Mouse (Mus musculus) midbrain, postnatal 0 days (tissue): ENCODE results near the gene Cfap73. TPM values are rescaled to one million over a fixed set of nuclear protein-coding genes. Genes with fewer than 3 reads are reported as not detected.

Experiments used
- ATAC-seq: fragments of 200-750 bp; cut with Nextera tagmentation; 2 replicates; pipeline ENCODE4 v1.8.0; 2017; ENCODE audit warnings: moderate number of reproducible peaks, mild to moderate bottlenecking, moderate TSS enrichment, moderate library complexity; ENCODE audit not compliant: low FRiP score
- DNase-seq: peaks from one replicate; pipeline ENCODE4 v3.0.0-alpha.2; 2015; ENCODE audit warnings: low spot score
- H3K27ac ChIP-seq: fragments of 300-500 bp; sonication (generic); 2 replicates; pipeline ENCODE4 v1.5.1; 2014; ENCODE audit warnings: low read depth, mild to moderate bottlenecking, low read length, mixed read lengths
- H3K27me3 ChIP-seq: fragments of 300-500 bp; sonication (generic); 2 replicates; pipeline ENCODE4 v1.6.1; 2014; ENCODE audit warnings: low read length, control low read depth, mixed read lengths; ENCODE audit not compliant: insufficient read depth
- H3K36me3 ChIP-seq: fragments of 300-500 bp; sonication (generic); 2 replicates; pipeline ENCODE4 v1.6.1; 2014; ENCODE audit warnings: low read length, control low read depth, mixed read lengths; ENCODE audit not compliant: insufficient read depth
- H3K4me1 ChIP-seq: fragments of 300-500 bp; sonication (generic); 2 replicates; pipeline ENCODE4 v1.6.1; 2014; ENCODE audit warnings: mild to moderate bottlenecking, control low read depth, antibody characterized with exemption, low read length, mixed read lengths; ENCODE audit not compliant: insufficient read depth
- H3K4me2 ChIP-seq: fragments of 300-500 bp; sonication (generic); 2 replicates; pipeline ENCODE4 v1.6.1; 2014; ENCODE audit warnings: low read depth, mild to moderate bottlenecking, low read length, mixed read lengths; ENCODE audit not compliant: poor library complexity, severe bottlenecking
- H3K4me3 ChIP-seq: fragments of 300-500 bp; sonication (generic); 2 replicates; pipeline ENCODE4 v1.5.1; 2014; ENCODE audit warnings: low read depth, mild to moderate bottlenecking, low read length, moderate library complexity
- H3K9ac ChIP-seq: fragments of 300-500 bp; sonication (generic); replicated peaks from 2 replicates; pipeline ENCODE4 v1.6.1; 2014; ENCODE audit warnings: mild to moderate bottlenecking, low read length, moderate library complexity, mixed read lengths; ENCODE audit not compliant: poor library complexity, severe bottlenecking
- H3K9me3 ChIP-seq: fragments of 300-500 bp; sonication (generic); 2 replicates; pipeline ENCODE4 v1.6.1; 2016; ENCODE audit warnings: low read length, control low read depth
- CTCF ChIP-seq: IDR thresholded peaks from 2 replicates; pipeline ENCODE4 v1.5.1; 2016; ENCODE audit warnings: antibody characterized with exemption, mild to moderate bottlenecking
- WGBS: fragments of 180-500 bp; shearing (Covaris S2); extraction: QIAGEN DNeasy Blood & Tissue Kit; methylation state at CpG from one replicate; pipeline ENCODE4 v1.1.7; 2014; 5-methylcytosine and 5-hydroxymethylcytosine counted together
- polyA plus RNA-seq: library from polyadenylated mRNA; unstranded; fragments of >200 nt; fragmentation: Nextera tagmentation; extraction: Ambion mirVana; gene quantifications from 2 replicates; pipeline ENCODE4 v1.2.1, GENCODE M21; 2015
- total RNA-seq: library from RNA; depleted of rRNA; stranded (reverse); fragments of >200 nt; gene quantifications from 2 replicates; pipeline ENCODE4 v1.2.3, GENCODE M21; 2014

The Cfap73 gene
- total and polyA plus RNA-seq, 2 experiments from 2014 or later: 0.60 to 0.62 TPM

DNA sequence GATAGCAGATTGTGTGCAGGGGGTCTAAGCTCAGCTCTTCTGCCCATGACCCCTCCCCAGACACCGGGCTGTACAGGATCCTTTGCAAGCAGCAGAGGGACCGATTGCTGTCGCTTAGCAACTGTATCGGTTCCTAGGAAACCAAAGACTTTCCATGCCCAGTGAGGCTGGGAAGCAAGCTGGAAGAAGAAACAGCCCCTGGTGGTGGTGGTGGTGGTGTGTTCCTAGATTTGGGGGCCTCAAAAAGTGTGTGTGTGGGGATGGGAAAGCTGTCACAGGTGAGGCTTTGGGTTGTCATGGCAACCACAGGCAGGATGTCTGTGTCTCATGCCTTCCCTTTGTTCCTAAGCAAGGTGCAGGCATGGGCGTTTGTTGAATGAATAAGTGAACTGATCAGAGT lies 26.8 kb upstream of the Cfap73 start:
- H3K4me2 ChIP-seq: no peak overlapping the region
- H3K9ac ChIP-seq: peak overlapping the region; percentile 33; the same call in 1 of the 2 replicates
- ATAC-seq (peak; percentile 82), DNase-seq (peak; percentile 84)
- peak overlapping the region; percentile 91 for H3K27ac ChIP-seq
- H3K9me3 ChIP-seq: no peaks in the 10 kb centered on the region
- TF ChIP-seq CTCF: peak; percentile 77
- WGBS: 8% methylated on average over 5 of the region's 5 CpGs
- H3K36me3 ChIP-seq: no peaks in the 10 kb centered on the region
- no peaks in the 10 kb centered on the region for H3K27me3 ChIP-seq
- no peak overlapping the region for H3K4me3 ChIP-seq
- peaks cover 6% of the 10 kb centered on the region; the same call in 1 of the 2 replicates for H3K4me1 ChIP-seq

DNA sequence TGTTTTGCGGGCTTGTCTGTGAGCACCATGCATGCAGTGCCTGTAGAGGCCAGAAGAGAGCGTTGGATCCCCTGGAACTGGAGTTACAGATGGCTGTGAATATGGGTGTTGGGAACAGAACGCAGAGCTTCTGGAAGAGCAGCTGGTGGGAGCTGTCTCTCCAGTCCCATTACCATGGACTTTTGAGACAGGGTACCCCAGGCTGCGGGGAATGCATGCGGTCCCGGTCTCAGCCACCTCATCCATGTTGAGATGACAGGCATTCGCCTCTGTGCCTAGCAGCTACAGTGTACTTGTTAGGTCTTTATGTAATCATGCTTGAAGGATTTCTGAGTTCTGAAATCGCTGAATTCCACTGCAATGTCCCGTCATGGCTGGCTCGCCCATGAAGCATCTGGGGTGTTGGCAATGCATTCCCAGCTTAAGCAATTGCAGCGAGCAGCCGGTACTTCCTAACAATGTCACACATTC lies 22.3 kb upstream of the Cfap73 start:
- Histone ChIP-seq H3K4me1 (peaks cover 3% of the 10 kb centered on the region; the same call in 1 of the 2 replicates), H3K4me2 (no peak overlapping the region), H3K27me3 (no peaks in the 10 kb centered on the region), H3K9ac (no peak overlapping the region), H3K36me3 (no peaks in the 10 kb centered on the region), H3K9me3 (no peaks in the 10 kb centered on the region), H3K27ac (no peak overlapping the region), H3K4me3 (no peak overlapping the region)
- 85% methylated on average over 12 of the region's 12 CpGs for WGBS
- peak; percentile 24 for TF ChIP-seq CTCF
- ATAC-seq (no peak), DNase-seq (no peak)

DNA sequence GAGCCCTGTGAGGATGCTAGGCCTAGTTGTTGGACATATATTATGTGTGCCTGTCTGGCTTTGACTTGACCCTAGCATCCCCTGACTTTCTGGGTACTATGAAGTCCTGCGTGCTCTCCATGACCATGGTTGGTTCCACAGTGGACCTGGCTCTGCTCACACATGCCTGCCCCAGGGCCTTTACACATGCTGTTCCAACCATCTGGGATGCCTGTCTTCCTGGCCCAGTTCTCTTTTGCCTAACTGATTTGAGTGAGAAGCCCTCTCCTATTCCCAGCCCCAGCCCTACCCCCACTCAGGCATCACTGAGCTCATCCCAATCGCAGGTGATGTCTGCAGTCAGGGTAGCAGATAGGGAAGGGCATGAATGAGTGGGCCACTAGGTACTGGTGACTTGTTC lies 19.8 kb upstream of the Cfap73 start:
- WGBS: 91% methylated on average over 2 of the region's 2 CpGs

DNA sequence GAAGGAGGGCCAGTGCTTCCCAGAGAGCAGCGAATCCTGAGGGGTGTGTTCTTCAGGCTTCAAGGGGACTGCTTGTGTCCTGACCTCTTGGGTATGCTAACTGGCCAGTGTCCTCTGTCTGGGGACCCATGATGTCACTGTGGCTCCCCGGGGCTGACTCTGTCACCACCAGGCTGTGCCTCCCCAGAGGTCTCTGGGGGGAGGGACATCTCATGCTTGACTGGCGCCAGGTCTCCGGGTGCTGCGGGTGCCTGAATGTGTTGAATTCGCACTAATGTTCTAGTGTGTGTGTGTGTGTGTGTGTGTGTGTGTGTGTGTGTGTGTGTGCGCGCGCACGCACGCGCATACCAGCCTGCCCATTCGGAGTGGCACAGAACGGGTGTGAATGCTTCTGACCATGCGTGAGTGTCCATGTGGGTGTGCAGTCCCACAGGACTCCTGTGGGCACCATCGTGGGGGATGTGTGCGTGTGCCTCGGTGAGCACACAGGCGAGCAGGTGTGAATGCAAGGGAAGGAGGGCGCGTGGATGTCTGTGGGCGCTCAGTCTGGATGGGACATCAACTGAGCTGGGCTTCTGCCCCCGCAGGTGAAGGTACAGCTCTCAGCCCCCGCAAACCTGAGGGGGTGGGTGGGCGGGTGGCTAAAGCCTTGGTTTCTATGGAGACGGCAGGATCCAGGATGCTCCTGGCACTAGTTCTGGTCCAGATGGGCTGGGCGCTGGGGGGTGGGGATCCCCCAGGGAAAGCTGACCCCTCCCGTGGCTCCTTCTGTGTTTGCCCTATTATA lies 19.1 kb upstream of the Cfap73 start:
- Histone ChIP-seq H3K4me3 (no peak overlapping the region), H3K4me1 (peaks cover 6% of the 10 kb centered on the region; the same call in 1 of the 2 replicates), H3K9ac (no peak overlapping the region), H3K4me2 (no peak overlapping the region), H3K27ac (no peak overlapping the region), H3K27me3 (peaks cover 14% of the 10 kb centered on the region; the same call in 1 of the 2 replicates), H3K9me3 (no peaks in the 10 kb centered on the region), H3K36me3 (no peaks in the 10 kb centered on the region)
- DNase-seq (no peak), ATAC-seq (no peak)
- WGBS: 80% methylated on average over 27 of the region's 28 CpGs
- no peak for TF ChIP-seq CTCF

More for the DNA sequence above, 19.8 kb upstream of the Cfap73 start:
- no peak overlapping the region for H3K27ac ChIP-seq
- ATAC-seq (no peak), DNase-seq (no peak)
- H3K4me2 ChIP-seq: no peak overlapping the region
- H3K9ac ChIP-seq: no peak overlapping the region
- peaks cover 4% of the 10 kb centered on the region; the same call in 1 of the 2 replicates for H3K4me1 ChIP-seq
- TF ChIP-seq CTCF: no peak
- no peaks in the 10 kb centered on the region for H3K36me3 ChIP-seq
- no peaks in the 10 kb centered on the region for H3K9me3 ChIP-seq
- peaks cover 13% of the 10 kb centered on the region; the same call in 1 of the 2 replicates for H3K27me3 ChIP-seq
- no peak overlapping the region for H3K4me3 ChIP-seq

DNA sequence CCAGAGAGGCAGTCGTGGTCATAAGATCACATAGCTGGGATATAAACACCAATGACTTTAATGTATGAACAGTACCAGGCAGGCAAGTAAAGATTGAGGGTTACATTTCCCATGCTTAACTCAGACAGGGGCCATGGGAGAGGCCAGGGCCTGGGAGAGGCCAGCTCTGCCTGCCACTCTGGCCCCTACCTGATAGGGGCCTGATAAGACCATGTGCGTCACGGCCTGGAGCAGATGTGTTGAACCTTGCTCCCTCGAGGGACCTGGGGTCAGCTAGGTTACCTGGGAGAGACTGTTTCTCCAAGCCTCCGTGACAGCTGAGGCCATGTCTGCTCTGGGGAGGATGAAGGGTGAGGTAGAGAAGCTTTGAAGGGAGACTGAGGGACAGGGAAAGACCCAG lies 17.2 kb upstream of the Cfap73 start:
- no peak overlapping the region for H3K9ac ChIP-seq
- ATAC-seq (no peak), DNase-seq (no peak)
- H3K4me1 ChIP-seq: peaks cover 6% of the 10 kb centered on the region; the same call in 1 of the 2 replicates
- H3K4me3 ChIP-seq: no peak overlapping the region
- TF ChIP-seq CTCF: no peak
- H3K9me3 ChIP-seq: no peaks in the 10 kb centered on the region
- no peak overlapping the region for H3K4me2 ChIP-seq
- 81% methylated on average over 5 of the region's 5 CpGs for WGBS
- peaks cover 14% of the 10 kb centered on the region; the same call in 1 of the 2 replicates for H3K27me3 ChIP-seq
- no peaks in the 10 kb centered on the region for H3K36me3 ChIP-seq
- no peak overlapping the region for H3K27ac ChIP-seq

DNA sequence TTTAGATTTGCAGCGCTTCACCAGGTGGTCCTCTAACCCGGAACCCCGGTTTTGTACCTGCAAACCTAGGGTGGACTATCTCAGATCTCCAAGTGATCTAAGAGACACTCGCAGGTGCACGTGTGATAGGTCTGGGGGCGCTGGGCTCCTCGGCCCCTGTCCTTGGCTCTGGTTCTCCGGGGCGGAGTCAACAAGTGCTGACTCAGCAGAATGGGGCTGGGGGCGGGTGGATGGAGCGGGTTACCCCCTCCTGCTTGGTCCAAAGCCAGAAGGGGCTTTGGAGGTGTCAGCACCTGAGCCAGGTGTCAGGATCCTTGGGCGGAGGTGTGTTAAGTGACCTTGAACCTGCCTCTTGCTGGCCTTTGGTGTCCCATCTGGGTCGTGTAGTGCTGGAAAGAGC lies 15.9 kb upstream of the Cfap73 start:
- Histone ChIP-seq H3K4me3 (peak overlapping the region; percentile 35; the same call in 1 of the 2 replicates), H3K4me1 (peaks cover 6% of the 10 kb centered on the region; the same call in 1 of the 2 replicates), H3K36me3 (no peaks in the 10 kb centered on the region), H3K9ac (0 out of 2 replicates have a peak overlapping the region, but pooled peaks have one; percentile 39), H3K4me2 (peak overlapping the region; percentile 50; the same call in 1 of the 2 replicates), H3K27ac (no peak overlapping the region), H3K9me3 (no peaks in the 10 kb centered on the region), H3K27me3 (peaks cover 14% of the 10 kb centered on the region; the same call in 1 of the 2 replicates)
- no peak for DNase-seq
- 27% methylated on average over 13 of the region's 13 CpGs for WGBS
- TF ChIP-seq CTCF: no peak
- ATAC-seq: no peak
